Mouse (Mus musculus) central nervous system, embryonic 14 days (tissue): ENCODE measurements around the gene Gm4201. TPM values are rescaled to one million over a fixed set of nuclear protein-coding genes. Genes with fewer than 3 reads are reported as not detected.

ENCODE experiments used
- polyA plus RNA-seq: library from polyadenylated mRNA; depleted of rRNA; stranded (reverse); fragments of >200 nt; gene quantifications from 2 replicates; pipeline ENCODE4 v1.2.3, GENCODE M21; 2012; rRNA removed

Gene Gm4201
- not detected in 2 replicates for polyA plus RNA-seq

GRCm38 (mm10) chr7:22565243-22565642 is at the start of gene Gm4201:
Gene Gm4201, minus strand, starts transcription at chr7:22565343.

GRCm38 (mm10) chr7:22588027-22588426 is 22.9 kb upstream of the Gm4201 start, which contains the start of gene Gm4565:
Gene Gm4565, minus strand, starts transcription at chr7:22588127.

GRCm38 (mm10) chr7:22534787-22535186 is 30.4 kb downstream of the Gm4201 start, which contains the start of gene Gm8677:
Gene Gm8677, minus strand, starts transcription at chr7:22534887.

DNA sequence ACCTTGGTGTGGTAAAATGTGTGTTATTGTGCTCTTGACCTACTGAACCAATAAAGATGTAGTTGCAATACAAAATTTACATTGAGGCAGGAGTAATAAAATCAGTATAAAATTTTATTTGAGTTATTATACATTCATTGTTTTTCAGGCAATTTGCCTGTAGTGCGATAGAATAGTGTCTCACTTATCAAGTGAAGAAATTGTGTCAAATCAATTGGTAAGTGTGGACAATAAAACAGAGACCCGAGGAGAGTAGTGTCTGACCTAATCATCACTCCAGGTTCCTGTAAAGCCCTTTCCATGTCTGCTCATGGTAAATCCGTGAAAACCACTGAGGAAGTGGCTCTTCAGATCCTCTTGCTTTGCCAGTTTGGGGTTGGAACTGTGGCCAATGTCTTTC is 42.5 kb downstream of the Gm4201 start, which contains the start of gene Vmn1r152:
Gene Vmn1r152, plus strand, starts transcription at position 301 of the 400 bp plus-strand sequence.

Other genes starting within 250 kb of the Gm4201 start
- gene Gm4187, start 235.6 kb downstream of the Gm4201 start, polyA plus RNA-seq = not detected in 2 replicates
- not detected in 2 replicates for gene Gm8660, start 194.3 kb downstream of the Gm4201 start, polyA plus RNA-seq
- gene Vmn1r148, start 151.8 kb downstream of the Gm4201 start, polyA plus RNA-seq = not detected in 2 replicates
- gene Vmn1r149, start 127.1 kb downstream of the Gm4201 start, polyA plus RNA-seq = not detected in 2 replicates
- not detected in 2 replicates for gene Gm10665, start 101.3 kb downstream of the Gm4201 start, polyA plus RNA-seq
- not detected in 2 replicates for gene Vmn1r151, start 65.7 kb downstream of the Gm4201 start, polyA plus RNA-seq
- gene Vmn1r152, start 42.4 kb downstream of the Gm4201 start, polyA plus RNA-seq = not detected in 2 replicates
- gene Gm8677, start 30.5 kb downstream of the Gm4201 start, polyA plus RNA-seq = not detected in 2 replicates
- not detected in 2 replicates for gene Gm4565, start 22.8 kb upstream of the Gm4201 start, polyA plus RNA-seq
- not detected in 2 replicates for gene Vmn1r155, start 92.7 kb upstream of the Gm4201 start, polyA plus RNA-seq
- not detected in 2 replicates for gene Gm8693, start 127.0 kb upstream of the Gm4201 start, polyA plus RNA-seq
- gene Gm4567, start 154.4 kb upstream of the Gm4201 start, polyA plus RNA-seq = not detected in 2 replicates
- gene Vmn1r157, start 196.4 kb upstream of the Gm4201 start, polyA plus RNA-seq = not detected in 2 replicates
- not detected in 2 replicates for gene Vmn1r158, start 225.4 kb upstream of the Gm4201 start, polyA plus RNA-seq